Comparison of ENCODE assay signal across 9 mouse cellular contexts in genomic region chr10:94514506-94515178, GRCm38 (mm10).
DNase-seq lines count a peak whose midpoint lies in the region; ATAC-seq and TF ChIP-seq lines count a peak whose summit lies in the region.
"Had no signal": no experiment of that assay in that cellular context is flagged by ENCODE, and none has a peak within 500 bp of the region (broad histone marks: within the 10 kb centered on the region; RNA-seq: fewer than 3 reads in every experiment).

No protein-coding gene starts in this region.

- no peak for ATAC-seq in erythroblast, adult 5-6 weeks (replicated peaks; ENCODE audit: low FRiP score, poor library complexity, severe bottlenecking)
- peak; percentile 74 for ATAC-seq in limb, embryonic 12.5 days (ENCODE audit: insufficient number of reproducible peaks, insufficient read depth, low FRiP score, low TSS enrichment, low read depth)
- peak; percentile 92 for ATAC-seq in midbrain, embryonic 13.5 days

- peak overlapping the region; percentile 89 for H3K4me2 ChIP-seq in limb, embryonic 12.5 days
- peak overlapping the region; percentile 92 for H3K4me2 ChIP-seq in midbrain, embryonic 13.5 days (replicated peaks)

- peak overlapping the region; percentile 69 for H3K4me3 ChIP-seq in erythroblast, embryonic 14.5 days (replicated peaks)
- H3K4me3 ChIP-seq in heart, adult 2 months = peak overlapping the region; percentile 97
- H3K4me3 ChIP-seq in limb, embryonic 12.5 days (replicated peaks) = peak overlapping the region; percentile 75
- H3K4me3 ChIP-seq in midbrain, embryonic 13.5 days (replicated peaks) = peak overlapping the region; percentile 73

- peak overlapping the region; percentile 99 for H3K9ac ChIP-seq in heart, adult 2 months (ENCODE audit: low read depth, low read length)
- peak overlapping the region; percentile 74 for H3K9ac ChIP-seq in limb, embryonic 12.5 days (replicated peaks)
- peak overlapping the region; percentile 75 for H3K9ac ChIP-seq in midbrain, embryonic 13.5 days (replicated peaks)

- under 1% methylated on average over 58 of the region's 71 CpGs for WGBS in heart, adult 2 months
- under 1% methylated on average over 66 of the region's 71 CpGs for WGBS in limb, embryonic 12.5 days
- WGBS in midbrain, embryonic 13.5 days = under 1% methylated on average over 51 of the region's 71 CpGs

- peaks cover 78% of the 10 kb centered on the region for H3K27me3 ChIP-seq in erythroblast, embryonic 14.5 days (ENCODE audit: control insufficient read depth)
- no peaks in the 10 kb centered on the region for H3K27me3 ChIP-seq in heart, adult 2 months (ENCODE audit: control insufficient read depth, insufficient read depth, low read length)
- H3K27me3 ChIP-seq in limb, embryonic 12.5 days = peaks cover 44% of the 10 kb centered on the region
- peaks cover 39% of the 10 kb centered on the region for H3K27me3 ChIP-seq in midbrain, embryonic 13.5 days
- H3K27me3 ChIP-seq: CH12.LX had no signal

- peaks cover 5% of the 10 kb centered on the region; the same call in 1 of the 2 replicates for H3K9me3 ChIP-seq in erythroblast, embryonic 14.5 days (ENCODE audit: control insufficient read depth, low read length)
- no peaks in the 10 kb centered on the region for H3K9me3 ChIP-seq in limb, embryonic 12.5 days
- H3K9me3 ChIP-seq in midbrain, embryonic 13.5 days = no peaks in the 10 kb centered on the region

- 0 out of 2 replicates have a peak, but pooled peaks cover 1% of the 10 kb centered on the region for H3K79me2 ChIP-seq in heart, adult 2 months (replicated peaks; ENCODE audit: control insufficient read depth, insufficient read depth, low read length)

- peak; percentile 53 for TF ChIP-seq POLR2A in heart, adult 2 months (IDR thresholded peaks at IDR 0.05; ENCODE audit: insufficient read depth, low read depth, low read length)

- no peak for TF ChIP-seq EP300 in heart, adult 2 months (IDR thresholded peaks at IDR 0.05; ENCODE audit: insufficient read depth, low read depth, low read length)

- peak overlapping the region; percentile 98 for H3K27ac ChIP-seq in heart, adult 2 months
- peak overlapping the region; percentile 79 for H3K27ac ChIP-seq in limb, embryonic 12.5 days
- peak overlapping the region; percentile 77 for H3K27ac ChIP-seq in midbrain, embryonic 13.5 days

- no peak for TF ChIP-seq CTCF in heart, adult 2 months (IDR thresholded peaks at IDR 0.05)

- H3K36me3 ChIP-seq in erythroblast, embryonic 14.5 days (ENCODE audit: control insufficient read depth) = no peaks in the 10 kb centered on the region
- H3K36me3 ChIP-seq in heart, adult 2 months (ENCODE audit: control insufficient read depth, insufficient read depth, low read length) = peaks cover 9% of the 10 kb centered on the region
- H3K36me3 ChIP-seq in limb, embryonic 12.5 days = no peaks in the 10 kb centered on the region
- no peaks in the 10 kb centered on the region for H3K36me3 ChIP-seq in midbrain, embryonic 13.5 days

- DNase-seq in embryo, embryonic 9.5 days (ENCODE audit: extremely low spot score) = peak; percentile 63
- DNase-seq in heart, adult 2 months = peak; percentile 91
- DNase-seq in kidney, adult 18-20 months = peak; percentile 84
- peak; percentile 25 to 55 for DNase-seq in spleen, postnatal 10 days (ENCODE audit: low spot score in 2 of 2)

- intact Hi-C loops in heart, adult 2 months (cut with DNase I) = loop anchor here (2.0 to 5.0 kb wide), 5 partner anchors 32 to 106 kb away; no protein-coding TSS in a partner anchor

- H3K4me1 ChIP-seq in erythroblast, embryonic 14.5 days (ENCODE audit: control insufficient read depth) = peaks cover 30% of the 10 kb centered on the region
- peaks cover 3% of the 10 kb centered on the region for H3K4me1 ChIP-seq in heart, adult 2 months (ENCODE audit: control insufficient read depth, insufficient read depth, low read length)
- H3K4me1 ChIP-seq in limb, embryonic 12.5 days (replicated peaks) = peaks cover 23% of the 10 kb centered on the region
- peaks cover 23% of the 10 kb centered on the region for H3K4me1 ChIP-seq in midbrain, embryonic 13.5 days (replicated peaks)

Comparison
In these comparisons a context has a peak if more than half of its experiments do, and no peak if none do; other contexts are left out.
1. DNase-seq: peak in every context shown above with its lines; median percentile 91 in heart, adult 2 months; 84 in kidney, adult 18-20 months; 63 in embryo, embryonic 9.5 days; 40 in spleen, postnatal 10 days.